Mouse (Mus musculus) midbrain, embryonic 12.5 days (tissue): Measurements from ENCODE around the gene Sypl. TPM values are rescaled to one million over a fixed set of nuclear protein-coding genes. Genes with fewer than 3 reads are reported as not detected.

Experiments
- ATAC-seq: fragments of 200-750 bp; cut with Nextera tagmentation; 2 replicates; pipeline ENCODE4 v1.8.0; 2017; ENCODE audit warnings: low read depth, moderate TSS enrichment, moderate library complexity; ENCODE audit not compliant: low FRiP score
- H3K27ac ChIP-seq: fragments of 300-500 bp; sonication (generic); replicated peaks from 2 replicates; pipeline ENCODE4 v1.5.1; 2016; ENCODE audit warnings: mild to moderate bottlenecking
- H3K27me3 ChIP-seq: fragments of 300-500 bp; sonication (generic); 2 replicates; pipeline ENCODE4 v1.6.1; 2016; ENCODE audit warnings: mild to moderate bottlenecking
- H3K36me3 ChIP-seq: fragments of 300-500 bp; sonication (generic); 2 replicates; pipeline ENCODE4 v1.6.1; 2016
- H3K4me1 ChIP-seq: fragments of 300-500 bp; sonication (generic); 2 replicates; pipeline ENCODE4 v1.6.1; 2016
- H3K4me2 ChIP-seq: fragments of 300-500 bp; sonication (generic); replicated peaks from 2 replicates; pipeline ENCODE4 v1.6.1; 2016; ENCODE audit warnings: mild to moderate bottlenecking, moderate library complexity
- H3K4me3 ChIP-seq: fragments of 300-500 bp; sonication (generic); 2 replicates; pipeline ENCODE4 v1.5.1; 2016; ENCODE audit warnings: mild to moderate bottlenecking
- H3K9ac ChIP-seq: fragments of 300-500 bp; sonication (generic); replicated peaks from 2 replicates; pipeline ENCODE4 v1.6.1; 2016; ENCODE audit warnings: mild to moderate bottlenecking, moderate library complexity
- H3K9me3 ChIP-seq: fragments of 300-500 bp; sonication (generic); 2 replicates; pipeline ENCODE4 v1.6.1; 2016; ENCODE audit warnings: mild to moderate bottlenecking
- WGBS: fragments of 180-500 bp; shearing (Covaris S2); methylation state at CpG from one replicate; pipeline ENCODE4 v1.1.7; 2016; 5-methylcytosine and 5-hydroxymethylcytosine counted together
- polyA plus RNA-seq: library from polyadenylated mRNA; unstranded; fragments of >200 nt; fragmentation: Nextera tagmentation; extraction: Ambion mirVana; gene quantifications from 2 replicates; pipeline ENCODE4 v1.2.1, GENCODE M21; 2016

Sypl gene
- polyA plus RNA-seq, 1 experiment from 2014 or later: 41.0 TPM

DNA sequence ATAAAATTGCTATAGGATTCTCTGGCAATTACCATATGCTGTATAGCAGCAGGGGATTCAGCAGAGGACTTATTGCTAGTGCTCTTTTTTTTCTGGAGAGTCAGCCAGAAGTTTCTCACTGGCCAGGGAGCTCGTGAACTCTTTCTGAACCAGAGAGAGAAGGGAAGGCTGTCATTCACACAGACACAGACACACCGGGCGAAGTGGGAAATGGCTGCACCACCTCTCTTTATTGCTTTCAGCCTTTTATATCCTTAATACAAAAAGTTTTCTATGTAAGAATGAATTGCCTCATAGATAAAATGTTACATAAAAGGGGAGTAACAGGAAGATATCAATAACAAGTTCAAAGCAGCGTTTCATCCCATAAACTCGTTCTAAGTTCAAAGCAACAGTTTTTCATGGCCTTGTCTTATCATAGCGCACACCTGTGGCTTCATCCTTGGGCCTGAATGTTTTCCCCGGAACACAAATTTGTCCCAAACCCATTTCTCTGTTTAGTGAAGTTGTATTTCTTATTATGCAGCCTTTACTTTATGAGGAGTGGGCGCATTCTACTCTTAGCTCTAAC lies 8.7 kb upstream of the Sypl start:
- Histone ChIP-seq H3K27me3 (no peaks in the 10 kb centered on the region), H3K36me3 (no peaks in the 10 kb centered on the region), H3K4me2 (no peak overlapping the region), H3K9ac (no peak overlapping the region), H3K27ac (no peak overlapping the region), H3K9me3 (no peaks in the 10 kb centered on the region), H3K4me1 (no peaks in the 10 kb centered on the region; the same call in 1 of the 2 replicates), H3K4me3 (no peak overlapping the region)
- WGBS: 80% methylated on average over 8 of the region's 8 CpGs
- ATAC-seq: no peak

DNA sequence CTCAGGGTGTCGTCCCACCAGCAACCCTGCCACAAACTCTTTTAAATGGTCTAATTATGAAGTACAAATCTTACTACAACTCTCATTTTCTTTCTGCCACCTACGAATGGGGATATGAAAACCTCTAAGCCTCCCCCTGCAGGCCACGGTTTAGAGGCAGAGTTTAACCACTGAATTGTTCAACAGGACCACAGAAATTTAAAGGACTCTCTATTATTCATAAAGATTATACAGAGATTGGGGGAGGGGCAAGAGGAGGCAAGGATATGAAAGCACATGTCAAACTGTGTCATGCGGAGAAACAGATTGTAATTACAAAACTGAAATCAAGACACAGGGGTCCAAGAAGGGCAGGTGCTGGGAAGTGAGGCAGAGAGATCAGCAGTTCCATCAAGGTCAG lies 7.3 kb upstream of the Sypl start:
- H3K4me1 ChIP-seq: no peaks in the 10 kb centered on the region; the same call in 1 of the 2 replicates
- H3K27ac ChIP-seq: no peak overlapping the region
- no peak overlapping the region for H3K9ac ChIP-seq
- H3K9me3 ChIP-seq: no peaks in the 10 kb centered on the region
- ATAC-seq: no peak
- no peak overlapping the region for H3K4me3 ChIP-seq
- no peaks in the 10 kb centered on the region for H3K27me3 ChIP-seq
- 74% methylated on average over 4 of the region's 4 CpGs for WGBS
- no peaks in the 10 kb centered on the region for H3K36me3 ChIP-seq
- no peak overlapping the region for H3K4me2 ChIP-seq

DNA sequence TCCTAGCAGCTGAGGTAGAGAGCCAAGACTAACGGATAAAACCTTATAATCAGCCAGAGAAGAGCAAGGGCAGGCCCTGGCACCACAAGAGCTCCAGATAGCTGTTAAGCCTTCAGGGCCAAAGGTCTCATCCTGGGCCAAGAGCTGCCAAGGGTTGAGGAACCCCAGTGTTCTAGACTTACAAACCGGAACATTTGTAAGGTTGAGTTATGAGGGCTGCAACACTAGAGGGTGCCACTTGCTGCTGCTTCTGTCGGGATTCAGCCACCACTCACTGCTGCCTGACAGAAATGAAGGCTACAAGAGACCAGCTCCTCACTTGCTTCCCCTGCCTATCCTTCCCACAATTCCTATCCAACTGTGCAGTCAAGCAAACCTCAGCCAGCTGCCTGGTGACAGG lies 1.3 kb upstream of the Sypl start:
- Histone ChIP-seq H3K4me3 (no peak overlapping the region), H3K4me1 (peaks cover 12% of the 10 kb centered on the region), H3K4me2 (no peak overlapping the region), H3K9me3 (no peaks in the 10 kb centered on the region), H3K27ac (no peak overlapping the region), H3K36me3 (no peaks in the 10 kb centered on the region), H3K9ac (no peak overlapping the region), H3K27me3 (no peaks in the 10 kb centered on the region)
- no peak for ATAC-seq
- 43% methylated on average over 3 of the region's 3 CpGs for WGBS

DNA sequence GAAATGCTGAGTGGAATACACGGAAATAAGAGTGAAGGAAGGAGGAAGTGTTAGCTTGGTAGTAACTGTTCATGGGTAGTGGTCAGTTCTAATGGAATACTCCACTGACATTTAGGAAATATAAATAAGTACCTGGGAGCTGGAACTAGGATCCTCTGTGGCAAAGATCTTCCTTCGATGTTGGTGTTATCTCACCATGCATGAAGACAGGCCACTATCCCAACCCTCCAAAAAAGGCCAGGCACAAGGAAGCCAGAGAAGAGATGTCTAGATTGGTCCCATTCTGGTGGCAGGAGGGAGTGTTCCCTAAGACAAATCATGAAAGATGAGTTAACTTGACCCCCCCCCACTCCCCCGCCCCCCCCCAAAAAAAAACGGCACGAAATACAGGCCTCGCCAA lies 625 bp upstream of the Sypl start:
- no peak for ATAC-seq
- Histone ChIP-seq H3K9me3 (no peaks in the 10 kb centered on the region), H3K27ac (peak overlapping the region; percentile 96), H3K4me1 (peaks cover 12% of the 10 kb centered on the region), H3K9ac (peak overlapping the region; percentile 81), H3K27me3 (no peaks in the 10 kb centered on the region), H3K36me3 (no peaks in the 10 kb centered on the region), H3K4me3 (peak overlapping the region; percentile 76), H3K4me2 (peak overlapping the region; percentile 71)
- WGBS: 18% methylated on average over 6 of the region's 6 CpGs

DNA sequence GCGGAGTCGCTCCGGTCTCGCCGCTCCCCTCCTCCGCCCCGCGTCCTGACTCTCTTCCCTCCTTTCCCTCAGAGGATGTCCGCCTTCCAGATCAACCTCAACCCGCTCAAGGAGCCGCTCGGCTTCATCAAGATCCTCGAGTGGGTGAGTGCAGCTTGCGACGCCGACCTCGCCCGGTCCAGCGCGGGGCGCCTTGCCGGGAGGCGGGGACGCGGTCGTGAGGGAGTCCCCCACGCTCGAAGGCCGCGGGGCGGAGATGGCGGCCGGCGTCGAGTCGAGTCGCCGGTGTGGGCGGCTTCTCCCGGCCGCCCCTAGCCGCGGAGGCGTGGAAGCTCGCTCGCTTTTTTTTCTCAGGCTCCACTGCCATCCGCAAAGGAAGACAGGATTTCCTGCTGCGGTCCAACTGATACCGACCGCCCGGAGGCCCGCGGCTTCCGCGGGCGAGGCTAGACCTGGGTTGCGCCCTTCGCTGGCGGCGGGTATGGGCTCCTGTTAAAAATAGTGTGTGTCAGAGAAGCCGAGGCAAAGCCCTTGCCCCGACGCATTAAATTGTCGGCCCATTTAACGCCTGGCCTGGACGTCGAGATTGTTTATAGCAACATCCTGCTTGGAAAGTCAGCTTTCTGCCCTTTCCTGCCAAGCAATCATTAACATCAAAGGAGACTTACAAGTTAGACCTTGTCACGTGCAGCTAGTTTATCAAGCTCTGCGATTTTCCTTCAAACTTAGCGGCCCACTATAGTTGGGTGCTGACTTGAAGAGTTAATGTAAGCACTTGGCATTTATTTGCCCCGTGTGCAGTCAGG lies 728 bp downstream of the Sypl start:
- no peak; the same call in 1 of the 2 replicates for ATAC-seq
- peak overlapping the region; percentile 76 for H3K4me3 ChIP-seq
- peak overlapping the region; percentile 71 for H3K4me2 ChIP-seq
- under 1% methylated on average over 68 of the region's 71 CpGs for WGBS
- H3K27ac ChIP-seq: peak overlapping the region; percentile 96
- peak overlapping the region; percentile 81 for H3K9ac ChIP-seq
- H3K4me1 ChIP-seq: peaks cover 12% of the 10 kb centered on the region
- no peaks in the 10 kb centered on the region for H3K9me3 ChIP-seq
- H3K27me3 ChIP-seq: no peaks in the 10 kb centered on the region
- H3K36me3 ChIP-seq: no peaks in the 10 kb centered on the region

DNA sequence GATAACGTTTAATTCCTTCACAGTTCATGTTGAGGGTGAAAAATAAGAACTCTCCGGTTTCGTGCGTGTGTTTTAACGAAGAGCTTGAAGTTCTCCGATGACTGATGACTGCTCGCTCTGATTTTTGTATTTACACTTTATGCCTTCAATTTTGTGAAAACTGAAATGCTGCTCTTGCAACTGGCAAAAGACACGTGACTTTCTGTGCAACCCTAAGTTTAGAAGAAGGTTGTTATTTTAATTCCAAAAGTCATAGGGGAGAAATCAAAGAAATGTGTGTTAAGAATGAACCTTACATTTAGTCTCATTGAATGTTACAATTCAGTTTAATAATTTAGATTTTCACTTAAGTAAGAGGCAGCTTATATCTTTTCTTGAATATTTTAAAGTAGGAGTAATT lies 1.3 kb downstream of the Sypl start:
- Histone ChIP-seq H3K9ac (peak overlapping the region; percentile 81), H3K27me3 (no peaks in the 10 kb centered on the region), H3K4me1 (peaks cover 12% of the 10 kb centered on the region), H3K9me3 (no peaks in the 10 kb centered on the region), H3K27ac (no peak overlapping the region), H3K36me3 (no peaks in the 10 kb centered on the region), H3K4me3 (peak overlapping the region; percentile 76), H3K4me2 (peak overlapping the region; percentile 71)
- ATAC-seq: no peak
- WGBS: 7% methylated on average over 8 of the region's 8 CpGs

DNA sequence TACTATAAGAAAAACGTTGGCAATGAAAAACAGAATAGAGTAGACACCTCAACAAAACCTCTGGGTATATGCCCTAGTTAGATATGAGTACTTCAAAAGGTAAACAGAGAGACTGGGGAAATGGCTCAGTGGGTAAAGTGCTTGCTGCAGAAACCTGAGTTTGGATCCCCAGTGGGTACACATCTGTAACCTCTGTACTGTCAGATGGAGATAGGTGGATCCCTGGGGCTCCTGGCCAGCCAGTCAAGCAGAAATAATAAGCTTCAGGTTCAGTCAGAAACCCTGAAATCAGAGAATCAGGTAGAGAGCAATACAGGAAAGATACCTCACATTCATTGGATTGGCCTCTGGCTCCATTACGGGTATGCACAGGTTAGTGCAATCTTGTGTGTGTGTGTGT lies 3.5 kb downstream of the Sypl start:
- no peak overlapping the region for H3K9ac ChIP-seq
- no peak overlapping the region for H3K27ac ChIP-seq
- peaks cover 12% of the 10 kb centered on the region for H3K4me1 ChIP-seq
- WGBS: 77% methylated on average over 2 of the region's 2 CpGs
- H3K36me3 ChIP-seq: no peaks in the 10 kb centered on the region
- no peaks in the 10 kb centered on the region for H3K9me3 ChIP-seq
- no peaks in the 10 kb centered on the region for H3K27me3 ChIP-seq
- H3K4me2 ChIP-seq: no peak overlapping the region
- no peak overlapping the region for H3K4me3 ChIP-seq
- no peak for ATAC-seq

DNA sequence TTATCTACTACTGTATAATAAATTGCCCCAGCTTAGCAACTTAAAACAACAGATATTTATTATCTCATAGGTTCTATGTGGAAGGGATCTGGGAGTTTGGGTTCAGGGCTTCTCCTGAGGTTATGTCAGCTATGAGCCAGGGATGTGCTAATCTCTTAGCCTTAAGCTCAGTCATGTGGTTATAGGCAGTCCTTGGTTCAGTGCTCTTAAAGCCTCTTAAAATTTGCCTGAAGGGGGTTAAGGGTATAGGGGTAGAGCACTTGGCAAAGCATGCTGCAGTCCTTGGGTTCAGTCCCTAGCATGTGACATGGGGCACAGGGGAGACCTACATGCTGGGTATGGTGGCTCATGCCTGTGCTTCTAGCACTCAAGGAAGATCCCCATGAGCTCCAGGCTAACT lies 8.4 kb downstream of the Sypl start:
- Histone ChIP-seq H3K27me3 (no peaks in the 10 kb centered on the region), H3K9me3 (no peaks in the 10 kb centered on the region), H3K4me1 (no peaks in the 10 kb centered on the region), H3K36me3 (no peaks in the 10 kb centered on the region), H3K4me2 (no peak overlapping the region), H3K4me3 (no peak overlapping the region), H3K27ac (no peak overlapping the region), H3K9ac (no peak overlapping the region)
- no peak for ATAC-seq

DNA sequence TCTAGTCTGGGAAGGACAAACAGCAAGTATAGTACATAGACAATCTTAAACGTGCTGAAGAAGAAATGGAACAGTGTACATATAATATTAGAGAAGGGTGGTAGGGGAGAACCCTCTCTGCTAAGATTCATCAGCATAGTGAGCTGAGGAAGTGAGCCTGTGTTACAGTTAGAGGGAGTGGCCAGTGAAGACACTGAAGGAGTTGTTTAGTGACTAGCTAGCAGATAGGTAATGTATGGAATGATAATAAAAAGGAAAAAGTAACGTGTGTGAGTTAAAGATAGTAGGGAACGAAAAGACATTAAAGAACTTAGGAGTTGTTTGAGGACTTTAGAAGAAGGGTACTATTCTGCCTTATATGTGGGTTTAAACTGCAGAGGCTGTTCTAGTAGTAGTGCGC lies 10.2 kb downstream of the Sypl start:
- 94% methylated on average over 4 of the region's 4 CpGs for WGBS
- ATAC-seq: no peak
- Histone ChIP-seq H3K9ac (no peak overlapping the region), H3K9me3 (no peaks in the 10 kb centered on the region), H3K27ac (no peak overlapping the region), H3K4me3 (no peak overlapping the region), H3K36me3 (peaks cover 3% of the 10 kb centered on the region; the same call in 1 of the 2 replicates), H3K4me2 (no peak overlapping the region), H3K27me3 (no peaks in the 10 kb centered on the region), H3K4me1 (no peaks in the 10 kb centered on the region)

DNA sequence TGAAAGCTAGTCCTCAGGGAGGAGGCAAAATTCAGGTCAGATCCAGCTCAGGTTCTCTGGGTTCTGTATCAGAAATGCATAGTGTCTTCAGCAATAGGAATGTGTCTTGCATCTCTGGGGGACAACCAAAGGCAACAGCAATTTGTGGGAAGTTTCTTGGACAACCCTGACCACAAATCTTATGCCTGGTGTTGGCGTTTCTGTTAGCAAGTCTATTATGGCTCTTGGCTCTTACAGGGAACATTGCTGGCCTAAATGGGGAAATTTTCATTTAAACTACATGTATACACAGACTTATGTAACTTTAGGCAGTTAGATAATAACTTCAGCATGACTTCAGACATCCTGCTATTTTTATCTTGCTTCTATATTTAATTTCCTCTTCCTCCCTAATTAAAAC lies 18.6 kb downstream of the Sypl start:
- H3K9me3 ChIP-seq: no peaks in the 10 kb centered on the region
- no peak overlapping the region for H3K4me2 ChIP-seq
- no peak overlapping the region for H3K9ac ChIP-seq
- H3K4me3 ChIP-seq: no peak overlapping the region
- 89% methylated on average over 1 of the region's 1 CpGs for whole genome bisulfite sequencing
- no peak overlapping the region for H3K27ac ChIP-seq
- no peaks in the 10 kb centered on the region for H3K27me3 ChIP-seq
- no peak for ATAC-seq
- H3K36me3 ChIP-seq: peaks cover 15% of the 10 kb centered on the region
- no peaks in the 10 kb centered on the region for H3K4me1 ChIP-seq

DNA sequence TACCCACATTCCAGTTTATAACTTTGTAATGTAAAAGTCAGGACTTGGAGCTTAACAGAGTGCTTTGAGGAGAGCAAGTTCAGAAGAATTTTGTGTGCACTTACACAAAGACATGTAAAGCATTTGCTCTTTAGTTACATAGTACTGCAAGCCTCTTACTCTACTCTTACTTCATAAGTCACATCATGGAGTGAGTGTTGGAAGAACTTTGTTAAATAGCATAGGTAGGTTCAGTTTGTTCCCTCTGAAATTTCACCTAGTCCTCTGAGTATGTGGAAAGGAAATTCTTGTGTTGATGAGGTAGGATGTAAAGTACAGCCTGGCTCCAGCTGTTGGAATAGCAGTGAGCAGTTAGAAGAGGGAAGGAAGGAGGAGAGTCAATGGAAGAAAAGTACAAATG lies 21.2 kb downstream of the Sypl start:
- no peak overlapping the region for H3K27ac ChIP-seq
- no peak overlapping the region for H3K4me3 ChIP-seq
- no peak for ATAC-seq
- no peaks in the 10 kb centered on the region for H3K27me3 ChIP-seq
- no peak overlapping the region for H3K4me2 ChIP-seq
- peaks cover 6% of the 10 kb centered on the region; the same call in 1 of the 2 replicates for H3K36me3 ChIP-seq
- no peaks in the 10 kb centered on the region for H3K4me1 ChIP-seq
- H3K9ac ChIP-seq: no peak overlapping the region
- no peaks in the 10 kb centered on the region for H3K9me3 ChIP-seq

DNA sequence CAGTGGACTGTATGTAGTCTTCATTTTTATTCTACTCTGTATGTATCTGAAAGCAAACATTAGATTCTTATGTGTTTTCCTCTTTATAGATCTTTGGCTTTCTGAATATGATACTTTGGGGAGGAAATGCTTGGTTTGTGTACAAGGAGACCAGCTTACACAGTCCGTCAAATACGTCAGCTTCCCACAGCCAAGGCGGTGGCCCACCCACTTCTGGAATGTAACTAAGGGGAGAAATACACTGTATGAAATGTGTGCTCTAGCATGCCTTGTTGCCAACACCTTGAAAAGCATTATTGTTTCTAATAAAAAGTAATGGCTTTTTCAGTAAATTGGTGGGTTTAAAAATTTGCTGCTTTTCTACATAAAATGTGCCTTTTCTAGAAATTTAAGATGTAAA lies 21.8 kb downstream of the Sypl start:
- H3K27me3 ChIP-seq: no peaks in the 10 kb centered on the region
- no peak for ATAC-seq
- H3K9me3 ChIP-seq: no peaks in the 10 kb centered on the region
- H3K9ac ChIP-seq: no peak overlapping the region
- no peak overlapping the region for H3K4me3 ChIP-seq
- H3K4me2 ChIP-seq: no peak overlapping the region
- WGBS: 96% methylated on average over 3 of the region's 3 CpGs
- H3K27ac ChIP-seq: no peak overlapping the region
- H3K4me1 ChIP-seq: no peaks in the 10 kb centered on the region
- peaks cover 4% of the 10 kb centered on the region; the same call in 1 of the 2 replicates for H3K36me3 ChIP-seq
